Mouse (Mus musculus): ENCODE measurements around the gene Plekhg5.

Plekhg5 gene

DNA sequence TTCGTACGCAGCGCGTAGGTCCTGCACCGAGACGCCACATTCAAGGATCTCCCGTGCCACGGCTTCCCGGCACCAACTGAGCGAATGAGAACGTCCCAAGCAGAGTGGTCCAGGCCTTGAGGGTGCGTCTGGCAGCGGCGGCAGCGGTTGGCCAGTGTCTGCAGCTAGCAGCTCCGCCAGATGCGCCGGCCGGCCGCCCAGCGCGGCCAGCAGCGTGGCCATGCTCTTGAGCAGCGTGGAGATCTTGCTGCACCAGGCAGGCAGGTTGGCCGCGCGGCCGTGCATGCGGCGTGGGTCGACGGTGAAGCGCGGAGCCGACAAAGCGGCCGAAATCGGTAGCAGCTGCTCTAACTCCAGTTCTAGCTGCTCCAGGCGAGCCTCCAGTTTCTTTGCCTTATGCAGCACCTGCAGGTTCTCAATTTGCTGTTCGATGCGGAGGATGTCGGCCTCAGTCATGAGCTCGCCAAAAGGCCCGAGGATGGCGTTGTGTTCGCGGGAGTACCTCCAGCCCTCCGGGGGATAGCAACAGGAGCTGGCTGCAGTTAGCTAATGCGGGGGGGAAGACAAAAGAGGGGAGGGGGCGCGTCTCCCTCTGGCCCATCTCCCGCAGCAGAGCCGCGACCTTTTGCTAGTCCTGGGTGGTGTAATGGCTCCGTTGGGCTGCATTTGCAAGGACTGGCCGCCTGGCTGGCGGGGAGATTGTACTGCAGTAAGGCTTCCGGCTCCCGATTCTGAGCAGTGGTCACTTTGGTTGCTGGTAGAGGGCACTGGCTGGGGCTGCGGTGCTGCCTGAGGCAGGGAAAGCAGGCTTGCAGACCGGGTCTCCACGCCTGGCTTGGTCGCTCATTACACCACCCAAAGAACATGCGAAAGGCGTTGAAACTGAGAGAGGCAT, 54.0 kb downstream of the Plekhg5 start:
- no peak for DNase-seq

DNA sequence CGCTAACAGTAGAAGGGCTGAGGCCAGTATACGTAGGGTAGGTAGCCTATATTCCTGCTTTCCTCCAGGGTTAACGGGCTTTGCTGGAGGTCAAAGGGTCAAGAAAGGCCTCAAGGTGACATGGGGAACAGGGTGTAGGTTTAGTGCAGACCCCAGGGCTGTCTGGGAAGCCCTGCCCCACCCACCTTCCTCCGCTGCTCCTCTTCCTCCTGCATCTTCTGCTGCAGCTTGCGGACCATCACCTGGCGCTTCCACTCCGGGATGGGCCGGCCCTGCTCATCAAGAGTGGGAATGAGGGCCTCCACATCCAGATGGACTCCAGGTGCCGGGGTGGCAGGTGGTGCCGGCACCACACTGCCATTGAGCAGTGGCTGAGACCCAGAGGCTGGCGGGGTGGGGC, 55.6 kb downstream of the Plekhg5 start:
- no peak for DNase-seq

- DNase-seq: no peak
Measured at GRCm38 (mm10) chr4:152128784-152129183, 56.5 kb downstream of the Plekhg5 start.

DNA sequence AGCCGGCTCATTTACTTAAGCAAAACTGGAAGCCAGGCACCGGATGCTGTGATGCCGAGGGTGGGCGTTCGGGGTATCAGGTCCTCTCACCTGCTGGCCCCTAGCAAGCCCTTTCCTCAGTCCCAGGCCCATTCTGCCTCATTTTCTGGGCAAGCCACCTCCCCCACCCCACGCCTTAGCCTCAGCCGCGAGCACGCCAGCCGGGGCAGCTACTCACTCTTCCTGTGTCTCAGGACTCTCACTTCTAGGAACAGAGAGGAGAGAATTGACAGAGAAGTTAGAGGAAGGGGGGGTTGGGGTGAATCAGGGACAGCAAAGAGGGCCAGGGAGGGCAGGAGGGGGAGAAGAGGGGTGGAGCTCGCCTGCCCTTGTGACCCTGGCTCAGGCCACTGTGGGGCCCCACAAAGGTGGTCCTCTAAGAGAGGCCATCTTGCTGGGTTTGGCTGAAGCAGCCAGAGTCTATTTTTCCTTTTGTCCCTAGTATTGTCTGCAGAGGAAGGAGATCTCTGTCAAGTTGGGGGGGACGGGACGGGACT, 57.2 kb downstream of the Plekhg5 start:
- DNase-seq: no peak

- peak; percentile 55 for DNase-seq
Measured at GRCm38 (mm10) chr4:152130771-152131653, 58.7 kb downstream of the Plekhg5 start.

- no peak for DNase-seq
Measured at GRCm38 (mm10) chr4:152131809-152132771, 59.8 kb downstream of the Plekhg5 start.

GRCm38 (mm10) chr4:152132772-152133169, 60.5 kb downstream of the Plekhg5 start:
- DNase-seq: no peak

GRCm38 (mm10) chr4:152133213-152133612, 60.9 kb downstream of the Plekhg5 start:
- DNase-seq: no peak

DNA sequence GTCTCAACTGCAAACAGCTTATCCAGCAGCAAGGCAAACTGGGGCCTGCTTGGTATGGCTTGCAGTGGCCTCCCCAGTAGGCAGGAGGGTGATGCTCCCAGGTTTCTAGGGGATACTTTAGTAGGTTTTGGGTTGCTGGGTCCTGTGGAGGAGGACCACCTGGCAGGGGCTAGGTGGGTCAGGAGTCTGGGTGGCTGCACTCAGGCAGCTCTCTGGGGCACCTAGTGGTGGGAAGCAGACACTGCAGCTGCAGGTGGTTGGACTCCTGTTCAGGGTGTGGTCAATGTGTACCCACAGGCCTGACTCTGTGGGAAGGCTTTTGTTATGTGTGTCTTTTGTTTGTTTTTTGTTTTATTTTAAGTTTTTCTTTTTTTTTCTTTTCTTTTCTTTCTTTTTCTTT, 62.2 kb downstream of the Plekhg5 start:
- DNase-seq: no peak

- DNase-seq: no peak
Measured at GRCm38 (mm10) chr4:152135363-152135762, 63.1 kb downstream of the Plekhg5 start.

GRCm38 (mm10) chr4:152136112-152136875, 64.0 kb downstream of the Plekhg5 start:
- no peak for DNase-seq

DNA sequence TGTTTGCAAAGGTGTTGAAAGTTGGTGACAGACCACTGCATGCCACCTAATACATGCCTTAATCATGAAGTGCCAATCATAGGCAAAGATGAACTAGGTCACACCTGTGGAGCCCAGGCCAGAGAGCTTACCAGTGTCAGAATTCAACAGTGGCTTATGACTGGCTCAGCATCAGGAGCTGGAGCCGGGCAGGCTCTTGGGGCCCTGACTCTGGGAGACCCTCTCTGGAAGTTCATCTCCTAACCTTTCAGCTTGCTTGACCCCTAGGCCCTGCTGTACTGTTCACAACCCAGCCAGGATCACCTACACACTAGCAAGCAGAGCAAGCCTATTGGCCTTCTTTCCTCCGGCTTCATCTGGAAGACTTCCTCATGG, 64.6 kb downstream of the Plekhg5 start:
- DNase-seq: no peak

DNA sequence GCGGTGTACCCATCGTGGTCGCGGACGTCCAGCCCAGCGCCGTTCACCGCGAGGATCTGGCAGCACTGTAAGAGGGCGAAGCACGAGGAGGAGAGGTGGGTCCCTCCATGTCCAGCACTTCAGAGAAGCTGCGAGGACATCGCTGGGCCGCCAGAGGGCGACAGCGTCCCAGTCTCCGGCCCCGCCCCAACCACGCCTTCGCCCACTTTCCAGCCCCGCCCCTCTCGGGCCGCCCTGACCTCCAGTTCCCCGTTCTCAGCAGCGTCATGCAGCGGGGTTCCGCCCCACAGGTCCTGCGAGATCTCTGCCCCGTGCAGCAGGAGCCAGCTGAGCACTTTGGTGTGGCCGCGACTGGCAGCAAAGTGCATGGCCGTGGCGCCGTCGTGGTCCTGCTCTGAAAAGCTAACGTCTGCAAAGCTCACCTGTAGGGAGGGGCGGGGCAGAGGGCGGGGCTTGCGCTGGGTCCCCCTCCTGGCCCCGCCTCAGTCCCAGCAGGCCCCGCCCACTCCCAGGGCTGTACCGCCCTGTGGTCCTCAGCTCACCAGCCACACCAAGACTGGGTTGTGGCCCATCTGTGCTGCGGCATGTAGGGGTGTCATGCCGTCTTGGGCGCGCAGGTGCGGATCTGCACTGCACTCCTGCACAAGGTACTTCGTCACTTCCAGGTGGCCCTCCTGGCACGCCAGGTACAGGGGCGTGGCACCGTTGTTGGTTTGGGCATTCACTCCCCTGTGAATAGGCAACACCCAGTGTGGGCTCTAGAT, 66.4 kb downstream of the Plekhg5 start:
- peak; percentile 68 for DNase-seq

DNA sequence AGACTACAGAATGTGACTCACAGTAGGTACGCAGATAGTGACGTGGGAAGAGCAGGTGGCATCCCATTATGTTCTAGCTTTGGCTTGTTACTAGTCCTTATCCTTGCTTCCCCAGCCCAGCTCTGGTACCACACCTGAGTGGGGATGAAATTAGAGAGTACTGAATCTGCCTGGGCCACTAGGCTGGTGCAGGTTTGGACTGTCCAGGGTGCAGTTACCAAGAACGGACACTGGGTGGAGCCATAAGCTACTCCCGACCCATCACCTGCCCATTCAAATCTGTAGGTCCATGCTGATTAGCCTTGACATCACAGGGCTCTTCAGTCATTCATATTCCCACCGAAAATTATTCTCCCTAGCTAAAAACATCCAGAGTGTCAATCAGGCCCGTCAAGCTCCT, 68.1 kb downstream of the Plekhg5 start:
- DNase-seq: no peak

GRCm38 (mm10) chr4:152141521-152142135, 69.3 kb downstream of the Plekhg5 start:
- no peak for DNase-seq

- no peak for DNase-seq
Measured at GRCm38 (mm10) chr4:152143632-152144031, 71.3 kb downstream of the Plekhg5 start.

DNA sequence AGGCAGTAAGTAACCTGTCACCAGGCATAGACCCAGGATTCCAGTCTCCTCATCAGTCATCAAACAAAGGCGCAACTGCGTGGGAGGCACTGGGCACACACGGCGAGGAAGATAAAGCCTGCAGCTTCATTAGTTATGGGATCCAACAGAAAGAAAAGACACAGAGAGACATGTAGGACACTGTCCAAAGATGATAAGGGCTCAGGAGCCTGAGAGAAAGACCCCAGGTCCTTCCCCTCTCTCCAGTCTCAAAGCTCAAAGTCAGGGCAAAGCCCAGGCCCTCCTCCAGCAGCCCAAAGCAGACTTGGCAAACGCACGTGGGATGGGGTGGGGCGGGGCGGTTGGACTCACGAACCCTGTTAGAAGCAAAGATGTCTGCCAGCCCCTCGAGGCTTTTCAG, 73.2 kb downstream of the Plekhg5 start:
- no peak for DNase-seq

- no peak for DNase-seq
Measured at GRCm38 (mm10) chr4:152146033-152146827, 73.9 kb downstream of the Plekhg5 start.

- DNase-seq: no peak
Measured at GRCm38 (mm10) chr4:152150546-152150945, 78.2 kb downstream of the Plekhg5 start.
